Mouse (Mus musculus) liver, postnatal 0 days (tissue): Measurements from ENCODE around the gene Sntb2. TPM values are rescaled to one million over a fixed set of nuclear protein-coding genes. Genes with fewer than 3 reads are reported as not detected.
"Not testable (repeated sequence)": the region's sequence is repeated elsewhere in the genome, so short reads cannot be mapped to it uniquely, and the experiment has no call there.

Experiments used
- ATAC-seq: fragments of 200-750 bp; cut with Nextera tagmentation; 2 replicates; pipeline ENCODE4 v1.8.0; 2017; ENCODE audit warnings: mild to moderate bottlenecking, moderate library complexity
- DNase-seq: peaks from one replicate; pipeline ENCODE4 v3.0.0-alpha.2; 2016
- H3K27ac ChIP-seq: fragments of 300-500 bp; sonication (generic); 2 replicates; pipeline ENCODE4 v1.5.1; 2014; ENCODE audit warnings: antibody characterized with exemption, moderate library complexity, mild to moderate bottlenecking, low read depth
- H3K27me3 ChIP-seq: fragments of 300-500 bp; sonication (generic); 2 replicates; pipeline ENCODE4 v1.6.1; 2014; ENCODE audit warnings: low read length, control low read depth, mixed read lengths; ENCODE audit not compliant: insufficient read depth
- H3K36me3 ChIP-seq: fragments of 300-500 bp; sonication (generic); replicated peaks from 2 replicates; pipeline ENCODE4 v1.6.1; 2014; ENCODE audit warnings: mild to moderate bottlenecking, control low read depth, low read length, moderate library complexity, mixed read lengths; ENCODE audit not compliant: insufficient read depth
- H3K4me1 ChIP-seq: fragments of 300-500 bp; sonication (generic); 2 replicates; pipeline ENCODE4 v1.6.1; 2014; ENCODE audit warnings: antibody characterized with exemption, mild to moderate bottlenecking, control low read depth; ENCODE audit not compliant: insufficient read depth
- H3K4me2 ChIP-seq: fragments of 300-500 bp; sonication (generic); 2 replicates; pipeline ENCODE4 v1.6.1; 2014; ENCODE audit warnings: low read depth, mild to moderate bottlenecking, low read length, moderate library complexity, mixed read lengths
- H3K4me3 ChIP-seq: fragments of 300-500 bp; sonication (generic); 2 replicates; pipeline ENCODE4 v1.5.1; 2014; ENCODE audit warnings: low read depth, low read length
- H3K9ac ChIP-seq: fragments of 300-500 bp; sonication (generic); replicated peaks from 2 replicates; pipeline ENCODE4 v1.6.1; 2014; ENCODE audit warnings: mild to moderate bottlenecking, moderate library complexity
- H3K9me3 ChIP-seq: fragments of 300-500 bp; sonication (generic); 2 replicates; pipeline ENCODE4 v1.6.1; 2016; ENCODE audit warnings: mild to moderate bottlenecking, control low read depth, low read length, mixed read lengths
- CTCF ChIP-seq: sonication (generic); IDR thresholded peaks from 2 replicates; pipeline ENCODE4 v1.5.1; 2016; ENCODE audit warnings: antibody characterized with exemption, low read depth
- EP300 ChIP-seq: IDR thresholded peaks from 2 replicates; pipeline ENCODE4 v1.6.1; 2016; ENCODE audit warnings: antibody characterized with exemption, low read depth, mild to moderate bottlenecking
- WGBS: fragments of 180-500 bp; shearing (Covaris S2); extraction: QIAGEN DNeasy Blood & Tissue Kit; methylation state at CpG from one replicate; pipeline ENCODE4 v1.1.7; 2014; ENCODE audit not compliant: insufficient replicate concordance; 5-methylcytosine and 5-hydroxymethylcytosine counted together
- polyA plus RNA-seq: library from polyadenylated mRNA; unstranded; fragments of >200 nt; fragmentation: Nextera tagmentation; extraction: Ambion mirVana; gene quantifications from 2 replicates; pipeline ENCODE4 v1.2.1, GENCODE M21; 2015

Gene Sntb2
- polyA plus RNA-seq, 1 experiment from 2014 or later = 1.9 TPM

GRCm38 (mm10) chr8:106972538-106973264 is 37.2 kb downstream of the Sntb2 start:
- no peak for TF ChIP-seq CTCF
- no peak for TF ChIP-seq EP300
- Histone ChIP-seq H3K4me2 (no peak overlapping the region), H3K9me3 (no peaks in the 10 kb centered on the region), H3K4me1 (peaks cover 2% of the 10 kb centered on the region), H3K27me3 (no peaks in the 10 kb centered on the region), H3K9ac (no peak overlapping the region), H3K27ac (0 out of 2 replicates have a peak overlapping the region, but pooled peaks have one; percentile 7), H3K4me3 (no peak overlapping the region), H3K36me3 (no peaks in the 10 kb centered on the region)
- whole genome bisulfite sequencing = 44% methylated on average over 6 of the region's 6 CpGs
- ATAC-seq = no peak
- no peak for DNase-seq

GRCm38 (mm10) chr8:106973526-106973925 is 38.0 kb downstream of the Sntb2 start:
- H3K4me3 ChIP-seq, DNase-seq, H3K27ac ChIP-seq, H3K9me3 ChIP-seq, ATAC-seq, H3K4me2 ChIP-seq, H3K9ac ChIP-seq, H3K4me1 ChIP-seq, H3K27me3 ChIP-seq, H3K36me3 ChIP-seq: not testable (repeated sequence)
- 85% methylated on average over 1 of the region's 3 CpGs for WGBS

GRCm38 (mm10) chr8:106974754-106975153 is 39.2 kb downstream of the Sntb2 start:
- no peak for DNase-seq
- H3K27me3 ChIP-seq = no peaks in the 10 kb centered on the region
- 71% methylated on average over 7 of the region's 7 CpGs for WGBS
- H3K36me3 ChIP-seq = no peaks in the 10 kb centered on the region
- no peaks in the 10 kb centered on the region for H3K9me3 ChIP-seq
- no peak for ATAC-seq
- peaks cover 2% of the 10 kb centered on the region for H3K4me1 ChIP-seq
- H3K4me3 ChIP-seq = no peak overlapping the region
- no peak overlapping the region for H3K4me2 ChIP-seq
- no peak overlapping the region for H3K9ac ChIP-seq
- no peak overlapping the region for H3K27ac ChIP-seq
- TF ChIP-seq CTCF (no peak), EP300 (no peak)

GRCm38 (mm10) chr8:106975764-106976163 is 40.2 kb downstream of the Sntb2 start:
- Histone ChIP-seq H3K27me3 (no peaks in the 10 kb centered on the region), H3K36me3 (no peaks in the 10 kb centered on the region), H3K27ac (no peak overlapping the region), H3K4me2 (no peak overlapping the region), H3K4me3 (no peak overlapping the region), H3K9me3 (no peaks in the 10 kb centered on the region), H3K4me1 (peaks cover 2% of the 10 kb centered on the region), H3K9ac (no peak overlapping the region)
- no peak for TF ChIP-seq CTCF
- TF ChIP-seq EP300 = no peak
- ATAC-seq (no peak), DNase-seq (no peak)
- WGBS = 66% methylated on average over 2 of the region's 2 CpGs

GRCm38 (mm10) chr8:106976436-106976835 is 40.9 kb downstream of the Sntb2 start:
- Histone ChIP-seq H3K4me3 (no peak overlapping the region), H3K36me3 (no peaks in the 10 kb centered on the region), H3K27ac (no peak overlapping the region), H3K27me3 (no peaks in the 10 kb centered on the region), H3K4me2 (no peak overlapping the region), H3K9me3 (no peaks in the 10 kb centered on the region), H3K4me1 (peaks cover 2% of the 10 kb centered on the region), H3K9ac (no peak overlapping the region)
- no peak for TF ChIP-seq EP300
- TF ChIP-seq CTCF = no peak
- 72% methylated on average over 4 of the region's 4 CpGs for WGBS
- DNase-seq (no peak), ATAC-seq (no peak)

- H3K4me2 ChIP-seq = no peak overlapping the region
- no peak for ATAC-seq
Measured at GRCm38 (mm10) chr8:106978755-106979251, 43.3 kb downstream of the Sntb2 start.

More at GRCm38 (mm10) chr8:106978755-106979251, 43.3 kb downstream of the Sntb2 start:
- no peak for DNase-seq
- no peak overlapping the region for H3K4me3 ChIP-seq
- TF ChIP-seq CTCF (no peak), EP300 (no peak)
- H3K27ac ChIP-seq = no peak overlapping the region
- H3K9me3 ChIP-seq = no peaks in the 10 kb centered on the region
- no peaks in the 10 kb centered on the region for H3K4me1 ChIP-seq
- H3K27me3 ChIP-seq = no peaks in the 10 kb centered on the region
- no peak overlapping the region for H3K9ac ChIP-seq
- no peaks in the 10 kb centered on the region for H3K36me3 ChIP-seq
- WGBS = 55% methylated on average over 2 of the region's 2 CpGs
